Mouse (Mus musculus): ENCODE measurements at regions not wholly inside any gene's neighbourhood (a gene's known extent, or its start where the extent isn't known, plus 50 kb on each side); places are given as distances from the start of the nearest gene placed in this dataset.

DNA sequence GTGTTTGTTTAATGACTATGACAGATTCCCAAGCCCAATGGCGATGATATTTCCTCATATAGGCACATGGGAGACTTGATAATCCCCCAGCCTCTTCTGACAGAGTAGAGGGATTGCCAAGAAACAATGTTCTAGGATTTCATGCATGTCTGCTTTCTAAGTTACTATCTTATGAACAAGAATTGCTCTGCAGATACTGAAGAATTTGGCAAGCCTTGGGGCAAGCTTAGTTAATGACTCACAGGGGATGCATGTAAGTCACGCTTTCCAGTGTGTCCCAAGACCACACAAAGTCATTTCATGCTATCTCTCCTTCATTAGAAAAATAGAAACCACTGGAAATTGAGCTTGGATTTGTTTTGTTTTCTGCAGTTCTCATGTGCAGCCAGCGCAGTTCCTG is 376.2 kb downstream of the Dcdc2c start:
- DNase-seq: no peak

- DNase-seq: no peak
Measured at GRCm38 (mm10) chr12:28174078-28174477, 378.1 kb downstream of the Dcdc2c start.

DNA sequence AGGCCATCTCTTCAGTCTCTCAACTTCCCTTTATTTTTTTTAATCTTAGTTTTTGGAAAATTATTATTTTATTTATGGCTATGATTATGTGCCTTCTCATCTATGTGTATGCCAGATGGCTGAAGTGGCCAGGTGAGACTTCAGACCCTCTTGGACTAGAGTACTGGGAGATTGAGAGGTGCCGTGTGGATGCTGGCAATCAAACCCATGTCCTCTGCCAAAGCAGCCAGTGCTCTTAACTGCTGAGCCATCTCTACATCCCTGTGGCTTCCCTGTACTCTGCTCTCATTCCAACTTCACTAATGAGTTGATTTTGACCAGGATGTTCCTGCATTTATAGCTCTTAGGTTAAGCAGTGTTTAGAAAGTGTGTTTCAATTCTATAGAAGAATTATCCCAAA is 393.4 kb downstream of the Dcdc2c start:
- no peak for DNase-seq

DNA sequence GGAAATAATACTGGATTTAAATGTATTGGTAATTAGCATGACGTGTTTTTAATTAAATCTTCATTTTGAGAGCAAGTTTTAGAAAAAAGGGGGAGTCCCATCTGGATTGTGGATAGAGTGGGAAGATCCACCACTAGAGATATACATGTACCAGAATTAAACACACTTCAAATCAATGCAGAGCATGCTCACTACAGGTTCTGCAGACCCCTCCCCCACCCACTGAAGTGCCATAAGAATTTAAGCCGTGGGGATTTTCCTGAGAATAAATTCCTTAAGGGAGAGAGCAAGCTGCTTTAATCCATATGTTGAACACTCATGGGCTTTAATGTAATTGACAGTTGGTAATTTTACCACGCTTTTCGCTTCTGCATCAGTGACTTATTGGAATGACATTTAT is 401.4 kb downstream of the Dcdc2c start:
- DNase-seq: no peak

- no peak for DNase-seq
Measured at GRCm38 (mm10) chr12:28135810-28136592, 416.2 kb downstream of the Dcdc2c start.

DNA sequence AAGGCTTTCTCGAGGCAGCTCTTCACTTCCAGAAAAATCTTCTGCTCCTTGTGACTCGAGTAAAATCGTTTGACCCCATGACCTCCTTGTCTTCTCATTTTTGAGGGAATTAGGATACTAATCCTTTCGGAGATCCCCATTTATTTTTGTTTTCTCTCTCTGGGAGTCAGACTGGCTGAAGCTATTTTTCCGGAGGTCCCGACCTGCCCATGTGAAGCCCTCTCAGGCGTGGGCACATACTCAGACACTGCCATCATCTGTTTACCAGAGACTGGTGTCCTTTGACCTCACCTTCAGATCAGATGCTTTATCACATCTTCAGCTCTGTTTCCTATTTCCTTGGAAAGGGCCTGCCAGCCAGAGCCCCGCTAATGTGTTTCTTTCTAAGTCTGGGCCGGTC is 429.4 kb downstream of the Dcdc2c start:
- no peak for DNase-seq

GRCm38 (mm10) chr12:28120106-28120505 is 432.1 kb downstream of the Dcdc2c start:
- DNase-seq: no peak

- DNase-seq: no peak
Measured at GRCm38 (mm10) chr12:28090673-28091072, 461.5 kb downstream of the Dcdc2c start.

DNA sequence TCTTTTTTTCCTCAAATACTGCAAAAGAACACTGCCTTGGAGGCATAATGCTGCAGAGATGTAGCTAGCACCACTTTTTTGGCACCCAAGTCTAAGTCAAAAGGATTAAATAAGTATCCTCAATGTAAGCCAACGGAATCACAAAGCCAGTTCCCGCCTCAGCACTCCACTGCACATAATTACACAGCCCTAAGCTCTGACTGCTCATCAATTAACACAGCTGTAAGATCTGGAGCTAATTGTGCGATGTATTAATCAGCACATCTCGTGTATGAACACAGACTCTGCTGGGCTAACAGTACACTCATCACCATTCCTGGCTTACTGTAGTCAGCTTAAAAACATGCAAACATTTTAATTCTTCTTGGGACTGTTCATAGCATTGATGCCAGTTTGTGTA is 466.7 kb downstream of the Dcdc2c start:
- no peak for DNase-seq

- DNase-seq: no peak
Measured at GRCm38 (mm10) chr12:28076606-28077005, 475.6 kb downstream of the Dcdc2c start.

DNA sequence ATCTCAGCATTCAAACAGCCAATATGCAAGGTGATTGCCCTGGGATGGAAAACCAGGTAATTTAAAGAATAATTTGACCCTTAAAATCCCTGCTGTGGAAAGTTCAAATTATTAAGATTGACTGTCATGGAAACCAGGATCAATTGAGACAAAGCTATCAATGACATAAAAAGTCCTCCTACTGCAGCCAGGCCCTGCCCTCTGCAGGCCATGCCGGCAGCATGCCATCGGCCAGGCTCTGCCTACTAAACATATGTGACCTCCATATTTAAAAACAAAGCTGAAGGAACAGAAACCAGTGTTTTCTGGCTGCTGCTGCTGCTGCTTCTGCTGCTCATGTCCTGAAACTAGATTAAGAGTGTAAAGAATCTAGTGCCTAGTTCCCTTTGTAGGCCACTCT is 483.6 kb downstream of the Dcdc2c start:
- DNase-seq: no peak

DNA sequence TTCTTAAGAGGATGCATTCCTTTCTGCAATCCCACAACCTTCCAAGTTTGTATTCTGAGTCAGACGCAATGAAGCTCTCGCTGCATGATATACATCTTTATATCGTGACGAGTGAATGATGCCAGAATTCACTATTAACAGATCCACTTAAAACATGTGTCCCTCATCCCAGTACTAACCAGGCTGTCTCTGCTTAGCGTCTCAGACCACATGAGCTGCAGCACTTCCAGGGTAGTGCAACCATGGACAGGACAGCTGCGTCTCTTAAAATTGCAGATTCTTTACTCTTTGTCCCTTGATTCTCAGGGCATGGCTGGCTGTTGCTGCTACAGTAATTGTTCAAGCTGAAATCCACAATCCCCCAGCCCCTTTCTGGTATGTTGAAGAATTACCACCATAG is 491.9 kb downstream of the Dcdc2c start:
- no peak for DNase-seq

DNA sequence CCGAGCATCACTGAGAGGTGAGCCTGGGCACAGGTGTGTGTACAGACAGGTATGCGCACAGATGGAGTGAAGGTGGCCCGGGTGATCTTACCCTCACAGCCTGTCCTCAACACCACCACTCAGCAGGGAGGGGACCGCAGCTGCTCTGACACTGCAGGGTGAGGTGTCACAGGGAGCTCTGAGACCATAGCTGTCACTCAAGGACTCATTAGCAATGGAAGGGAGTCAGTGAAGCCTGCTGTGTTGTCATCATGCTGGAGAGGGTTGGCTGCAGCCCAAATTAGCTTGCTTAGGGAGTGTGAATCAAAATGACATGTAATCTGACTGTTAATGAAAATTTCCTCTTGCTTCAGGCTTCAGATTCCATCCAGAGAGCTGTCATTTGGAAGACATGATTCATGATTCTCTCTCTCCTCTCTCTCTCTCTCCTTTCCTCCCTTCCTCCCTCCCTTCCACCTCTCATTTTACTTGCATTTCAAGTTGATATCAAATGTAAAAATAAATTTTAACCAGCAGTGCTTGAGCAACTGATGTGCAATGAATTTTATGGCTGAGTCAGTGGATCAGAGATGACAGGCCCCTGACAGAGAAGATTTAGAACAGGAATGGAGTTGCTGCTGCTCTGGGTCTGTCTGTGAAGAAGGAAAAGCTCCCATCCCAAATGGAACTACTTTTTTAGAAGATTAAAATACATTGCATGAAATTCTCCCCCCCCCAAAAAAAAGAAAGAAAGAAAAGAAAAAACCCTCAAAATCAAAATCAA is 496.5 kb downstream of the Dcdc2c start:
- no peak for DNase-seq

GRCm38 (mm10) chr12:28054444-28054843 is 497.8 kb downstream of the Dcdc2c start:
- no peak for DNase-seq

DNA sequence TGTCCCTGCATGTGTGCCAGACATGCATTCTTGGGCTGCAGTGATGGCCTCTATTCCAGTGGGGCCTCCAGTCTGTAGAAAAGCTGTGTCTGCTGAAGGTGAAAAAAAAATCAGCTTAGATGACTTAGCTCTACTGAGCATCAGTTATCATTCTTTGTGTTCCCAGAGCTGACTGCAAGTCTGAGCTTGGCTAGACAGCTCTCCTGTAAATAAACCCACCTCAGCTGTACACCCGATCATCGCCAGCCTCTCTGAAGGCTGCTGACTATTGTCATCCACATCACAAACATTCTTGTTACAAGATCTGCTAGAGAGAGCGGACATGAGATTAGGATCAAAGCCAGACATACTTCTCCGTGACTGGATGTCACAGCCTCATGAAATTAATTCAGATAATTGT is 504.2 kb downstream of the Dcdc2c start:
- DNase-seq: no peak

- no peak for DNase-seq
Measured at GRCm38 (mm10) chr12:28038161-28038911, 513.9 kb downstream of the Dcdc2c start.

DNA sequence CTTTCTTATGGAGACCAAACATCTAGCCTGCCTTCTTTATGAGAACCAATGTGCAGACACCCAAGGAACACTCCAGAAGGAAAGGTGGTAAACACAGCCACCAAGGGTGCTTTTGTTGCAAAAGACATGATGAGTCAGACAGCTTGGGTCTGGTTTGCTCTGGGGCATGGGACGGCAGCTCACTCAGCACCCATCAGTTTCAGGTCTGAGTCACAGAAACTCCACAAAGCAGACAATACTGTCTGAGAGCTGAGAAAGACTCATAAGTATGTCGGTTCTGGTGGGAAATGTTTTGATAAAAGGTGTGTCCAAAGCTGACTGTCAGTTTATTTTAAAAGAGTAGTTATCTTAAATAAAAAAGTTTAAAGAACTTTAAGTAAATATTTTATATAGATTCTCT is 553.0 kb downstream of the Dcdc2c start:
- DNase-seq: no peak

DNA sequence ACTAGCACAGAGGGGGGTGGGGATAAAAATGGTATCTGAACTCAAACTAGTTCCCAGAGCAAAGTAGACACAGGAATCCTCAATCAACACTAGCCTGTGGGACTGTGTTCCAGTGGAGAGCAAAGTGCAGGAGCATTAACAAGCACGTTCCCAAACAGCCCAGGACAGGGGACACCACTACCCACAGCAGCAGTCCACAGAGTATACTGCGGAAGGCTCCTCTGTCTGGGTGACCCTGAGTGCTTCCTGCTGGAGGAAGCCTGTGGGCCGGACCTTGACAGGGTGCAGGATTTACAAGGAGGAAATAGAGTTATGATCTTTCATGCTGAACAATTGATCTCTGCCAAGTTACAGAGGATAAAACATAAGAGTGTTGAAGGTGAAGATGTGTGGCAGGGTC is 560.0 kb downstream of the Dcdc2c start:
- DNase-seq: peak; percentile 17

GRCm38 (mm10) chr12:27984261-27984841 is 567.8 kb downstream of the Dcdc2c start:
- DNase-seq: no peak

DNA sequence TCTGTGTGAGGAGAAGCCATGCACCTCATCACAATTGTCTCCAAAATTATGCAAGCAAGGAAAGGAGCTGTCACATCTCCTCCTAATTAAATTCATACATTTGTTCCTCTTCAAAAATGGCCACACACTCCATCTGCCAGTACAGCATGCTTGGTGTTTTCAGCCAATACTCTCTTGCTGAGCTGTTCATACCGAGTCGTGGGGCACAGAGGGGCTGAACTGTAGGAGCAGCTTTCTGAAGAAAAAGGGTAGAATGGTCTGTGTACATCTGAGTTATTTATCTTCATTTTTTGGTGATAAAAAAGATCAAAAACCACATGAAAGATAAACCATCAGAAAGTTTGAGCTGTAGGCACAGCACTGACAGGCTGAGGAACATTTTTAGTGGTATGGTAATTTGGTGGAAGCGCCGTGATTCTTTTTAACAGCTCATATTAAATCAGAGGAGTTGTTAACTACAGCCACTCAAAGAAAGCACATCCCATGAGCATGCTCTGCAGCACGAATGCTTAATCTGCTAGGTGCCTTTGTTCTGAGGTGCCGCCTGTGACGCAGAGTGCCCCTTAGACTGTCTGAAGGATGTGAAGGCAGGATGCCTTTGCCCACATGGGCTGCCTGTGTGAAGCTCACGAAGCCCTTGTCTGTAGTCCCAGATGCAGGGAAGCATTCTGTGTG is 573.8 kb downstream of the Dcdc2c start:
- DNase-seq: no peak

GRCm38 (mm10) chr12:27977548-27978256 is 574.5 kb downstream of the Dcdc2c start:
- DNase-seq: no peak

DNA sequence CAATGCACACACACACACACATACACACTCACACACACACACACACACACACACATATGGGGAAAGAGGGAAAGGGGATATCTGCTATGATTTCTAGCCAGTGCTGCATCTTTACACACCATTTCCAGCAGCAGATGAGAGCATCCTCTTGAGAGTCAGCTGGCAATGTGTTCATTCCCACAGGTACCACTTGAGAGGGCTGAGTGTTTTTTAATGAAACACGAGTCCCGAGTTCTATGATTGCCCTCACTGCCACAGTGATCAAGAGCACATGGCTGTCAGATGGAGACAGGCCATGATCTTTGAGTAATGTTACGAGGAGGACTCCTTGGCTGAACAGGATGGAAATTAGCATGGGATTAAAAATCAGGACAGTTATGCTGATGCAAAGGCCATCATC is 589.3 kb downstream of the Dcdc2c start:
- DNase-seq: no peak

All from kidney, postnatal 36 days (tissue).